Mouse (Mus musculus) small intestine, adult 2 months (tissue): Measurements from ENCODE around the gene Crybb1.

Experiments
- CTCF ChIP-seq: fragments of 200-500 bp; IDR thresholded peaks from 2 replicates; pipeline ENCODE4 v1.5.1; 2012; ENCODE audit warnings: low read depth, mild to moderate bottlenecking, control low read depth, inconsistent platforms, low read length, moderate library complexity, mixed read lengths; ENCODE audit not compliant: insufficient replicate concordance, insufficient read length; ENCODE audit errors: extremely low read depth
- POLR2A ChIP-seq: fragments of 200-500 bp; IDR thresholded peaks from 2 replicates; pipeline ENCODE4 v1.6.1; 2012; ENCODE audit warnings: low read depth, mild to moderate bottlenecking, control low read depth, inconsistent platforms, low read length, moderate library complexity

- TF ChIP-seq CTCF (no peak), POLR2A (no peak)
Observed at GRCm38 (mm10) chr5:112238781-112239482, 16.7 kb upstream of the Crybb1 start.
